Mouse (Mus musculus) yolk sac, embryonic 10.5 days (tissue): ENCODE measurements around the gene Kpnb1.
A peak's percentile ranks its signal among the peaks of the same experiment; 100 is the strongest.

Experiments used
- DNase-seq: peaks from one replicate; pipeline ENCODE4 v3.0.0-alpha.2; 2017; ENCODE audit warnings: low spot score

Gene Kpnb1

GRCm38 (mm10) chr11:97185704-97186614 is 1.7 kb downstream of the Kpnb1 start:
- DNase-seq, result no peak

DNA sequence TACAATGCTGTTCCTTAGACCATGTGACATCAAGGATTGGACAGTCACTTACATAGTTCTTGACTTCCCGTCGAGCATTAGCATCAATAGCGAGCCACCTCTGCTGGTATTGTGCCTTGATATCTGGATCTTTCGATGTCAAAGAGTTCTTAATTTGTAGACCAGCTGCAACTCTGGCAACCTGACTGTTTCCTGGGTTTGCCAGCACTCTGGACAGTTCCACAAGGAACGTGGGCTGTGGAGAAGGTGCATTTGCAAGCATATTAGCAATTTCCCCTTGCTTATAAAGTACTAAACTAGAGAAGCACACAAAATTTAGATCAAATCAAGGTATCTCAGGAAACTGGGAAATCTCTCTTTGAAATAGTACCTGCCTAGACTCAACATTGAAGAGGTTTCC is 2.8 kb downstream of the Kpnb1 start:
- DNase-seq, result no peak

GRCm38 (mm10) chr11:97182446-97182845 is 5.2 kb downstream of the Kpnb1 start:
- DNase-seq, result no peak

DNA sequence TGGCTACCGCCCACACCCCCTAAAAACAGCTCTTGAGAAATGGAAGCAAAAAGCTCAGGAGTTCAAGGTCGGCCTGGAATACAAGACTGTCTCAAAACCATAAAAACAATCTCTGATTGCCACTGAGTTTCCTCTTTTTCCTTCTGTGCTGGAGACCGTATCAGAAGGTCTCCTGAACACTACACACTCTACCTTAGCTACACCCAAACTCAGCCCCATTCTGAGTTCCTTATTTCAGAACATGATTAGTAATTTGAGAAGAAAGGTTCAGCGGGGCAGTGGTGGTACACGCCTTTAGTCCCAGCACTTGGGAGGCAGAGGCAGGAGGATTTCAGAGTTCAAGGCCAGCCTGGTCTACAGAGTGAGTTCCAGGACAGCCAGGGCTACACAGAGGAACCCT is 6.6 kb downstream of the Kpnb1 start:
- DNase-seq, result no peak

DNA sequence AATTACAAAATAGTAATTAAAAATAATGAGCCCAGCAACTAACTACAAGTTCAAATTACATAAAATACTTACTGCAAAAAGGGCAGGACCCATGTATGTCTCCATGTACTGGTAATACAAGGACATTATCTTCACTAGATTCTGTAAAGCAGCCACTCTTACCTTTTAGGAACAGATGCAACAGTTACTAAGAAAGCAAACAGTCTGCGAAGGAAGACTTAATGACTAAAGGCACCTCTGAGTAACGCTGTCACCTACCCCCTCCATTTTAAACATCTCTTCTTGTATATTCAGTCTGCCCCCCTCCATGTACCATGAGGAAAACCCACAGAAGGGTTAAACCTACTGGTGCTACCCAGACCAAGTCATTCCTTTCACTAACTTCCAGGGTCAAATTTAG is 9.5 kb downstream of the Kpnb1 start:
- DNase-seq, result no peak

DNA sequence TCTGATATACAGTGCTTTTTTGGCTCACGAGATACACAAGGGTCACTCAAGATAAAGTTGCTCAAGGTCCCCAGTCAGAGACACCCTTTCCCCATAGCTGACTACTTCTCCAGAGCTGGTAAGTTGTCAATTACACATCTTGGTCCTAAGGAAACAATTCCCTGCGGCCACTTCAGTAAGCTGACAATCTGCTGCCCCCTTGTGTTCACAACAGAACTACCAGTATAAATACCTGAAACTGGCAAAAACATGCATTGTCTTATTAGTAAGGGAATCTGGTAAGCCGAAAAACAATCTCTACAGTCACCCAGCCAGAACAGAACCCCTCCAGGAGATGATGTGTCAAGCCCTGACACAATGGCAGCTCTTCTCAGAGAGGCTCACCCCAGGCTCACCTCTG is 10.8 kb downstream of the Kpnb1 start:
- DNase-seq, result no peak

- DNase-seq, result no peak
Observed at GRCm38 (mm10) chr11:97175499-97175898, 12.2 kb downstream of the Kpnb1 start.

DNA sequence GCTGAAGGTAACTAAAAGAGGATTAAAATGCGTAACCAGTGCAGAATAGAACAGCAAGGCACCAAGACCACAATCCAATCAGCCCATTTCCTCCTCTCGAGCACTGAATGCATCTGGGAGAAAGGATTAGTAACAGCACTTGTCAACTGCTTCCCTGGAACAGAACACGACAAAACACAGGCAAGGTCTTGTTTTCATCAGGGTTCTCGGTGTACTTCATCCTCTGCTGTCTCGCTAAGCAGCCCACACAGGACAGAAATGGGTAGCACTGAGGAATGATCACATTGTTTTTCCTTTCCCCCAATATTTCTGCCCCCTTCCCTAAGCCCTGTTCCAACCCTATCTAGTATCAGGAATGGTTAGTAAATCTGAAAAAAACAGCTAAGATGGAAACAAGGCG is 27.3 kb downstream of the Kpnb1 start:
- DNase-seq, result no peak

DNA sequence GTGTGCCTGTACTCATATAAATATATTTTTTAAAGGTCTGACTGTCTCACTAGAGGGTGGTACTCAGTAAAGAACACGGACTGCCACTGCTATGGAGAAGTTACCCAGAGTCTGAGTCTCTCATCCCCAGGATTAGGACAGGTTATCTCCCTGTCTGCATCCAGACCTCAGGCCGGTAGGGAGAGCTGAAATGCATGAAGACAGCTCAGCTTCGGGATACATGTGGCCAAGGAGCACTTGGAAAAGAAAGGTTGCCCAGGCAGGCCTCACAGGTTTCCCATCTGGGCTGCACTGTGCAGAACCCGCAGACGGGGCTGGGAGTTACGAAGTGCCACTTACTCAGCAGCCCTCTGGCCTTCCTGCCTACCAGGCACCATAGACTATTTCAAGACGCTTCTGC is 30.7 kb downstream of the Kpnb1 start:
- DNase-seq, result no peak

DNA sequence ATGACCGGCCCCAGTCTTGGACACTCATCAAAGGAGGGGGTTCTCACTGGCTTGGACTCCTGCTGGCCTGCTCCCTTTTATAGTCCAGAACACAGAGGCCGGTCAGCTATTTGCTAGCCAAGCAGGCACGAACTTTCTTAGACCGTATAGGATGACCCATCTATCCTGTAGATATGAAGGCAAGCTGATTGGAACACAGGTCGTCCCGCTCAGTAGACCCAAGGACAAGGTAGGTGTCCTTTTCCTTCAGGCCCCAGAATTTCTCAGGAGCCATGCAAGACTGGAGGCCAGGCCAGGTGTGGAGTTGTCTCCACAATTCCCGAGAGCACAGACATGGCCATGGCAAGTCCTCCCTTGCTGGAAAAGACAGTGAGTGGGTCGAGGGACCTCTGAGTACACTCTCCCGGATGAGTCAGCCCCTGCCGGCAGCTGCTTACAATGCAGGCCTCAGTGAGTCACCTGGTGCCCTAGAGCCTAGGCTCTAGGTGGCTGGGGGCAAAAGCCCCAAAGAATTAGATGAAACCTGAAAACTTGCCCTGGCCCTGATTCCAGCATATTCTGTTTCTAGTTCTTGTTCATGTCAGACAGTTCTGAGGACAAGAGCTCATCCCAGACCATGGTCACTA is 34.9 kb downstream of the Kpnb1 start:
- DNase-seq, result no peak

GRCm38 (mm10) chr11:97152023-97152426 is 35.7 kb downstream of the Kpnb1 start:
- DNase-seq, result peak; percentile 44

DNA sequence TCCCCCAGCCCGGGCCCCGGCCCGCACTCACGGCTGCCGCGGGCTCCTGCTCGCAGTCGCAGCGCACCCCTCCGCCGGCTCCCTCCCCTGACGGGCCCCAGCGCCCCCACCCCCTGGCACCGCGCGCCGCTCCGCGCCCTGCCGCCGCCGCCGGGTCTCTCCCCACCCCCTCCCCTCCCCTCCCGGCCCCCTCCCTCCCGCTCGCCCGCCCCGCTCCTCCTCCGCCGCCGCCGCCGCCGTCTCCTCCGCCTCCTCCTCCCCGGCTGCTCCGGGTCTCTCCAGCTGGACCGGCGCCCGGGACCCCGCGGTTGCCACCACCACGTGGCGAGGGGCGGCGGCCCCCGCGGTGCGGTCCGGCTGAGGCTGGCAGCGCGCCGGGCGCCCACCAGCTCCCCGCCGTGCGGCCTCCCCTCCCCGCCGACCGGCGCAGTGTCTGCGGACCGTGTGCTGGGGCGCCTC is 36.3 kb downstream of the Kpnb1 start, which contains the start of gene Tbkbp1:
Gene Tbkbp1, minus strand, starts transcription at position 153 of the 459 bp plus-strand sequence.
- DNase-seq, result no peak

- peak; percentile 84 for DNase-seq
Observed at GRCm38 (mm10) chr11:97150411-97151330, 37.0 kb downstream of the Kpnb1 start.

DNA sequence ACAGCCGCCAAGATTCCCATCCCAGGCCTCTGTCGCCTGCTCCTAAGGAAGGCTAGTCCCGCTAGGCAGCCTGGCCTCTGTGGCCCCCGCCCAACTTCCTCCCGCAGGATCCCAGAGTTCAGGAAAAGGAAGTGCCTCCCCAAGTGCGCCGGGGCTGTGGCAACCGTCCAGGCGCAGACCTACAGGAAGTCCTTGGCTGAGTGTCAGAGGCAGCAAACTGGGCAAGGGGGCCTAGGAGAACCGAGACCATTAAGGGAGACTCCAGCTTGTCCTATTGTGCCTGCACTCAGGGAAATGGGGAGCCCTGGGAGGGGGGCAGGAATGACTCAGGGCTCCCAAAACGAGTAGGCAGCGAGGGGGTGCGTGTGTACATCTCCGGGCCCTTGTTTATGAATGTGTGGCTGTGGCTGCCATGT is 37.7 kb downstream of the Kpnb1 start:
- DNase-seq, result peak; percentile 57

DNA sequence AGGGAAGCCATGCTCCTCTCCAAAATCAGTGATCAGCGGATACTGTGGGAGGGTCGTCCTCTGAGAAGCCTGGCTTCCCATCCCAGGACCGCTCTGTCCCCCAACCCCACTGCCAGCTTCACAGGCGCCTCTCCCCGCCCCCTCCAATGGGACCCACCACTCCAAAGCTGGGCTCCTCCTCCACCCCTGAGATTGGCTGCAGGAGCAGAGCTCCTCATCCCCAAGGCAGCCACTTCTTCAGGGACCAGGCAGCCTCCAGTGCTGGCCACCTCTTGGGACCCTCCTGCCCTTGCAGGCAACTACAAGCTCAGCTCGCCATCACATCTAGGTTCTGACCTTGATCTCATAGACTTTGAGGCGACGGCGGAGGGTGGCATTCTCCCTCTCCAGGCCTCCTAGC is 38.7 kb downstream of the Kpnb1 start:
- no peak for DNase-seq

GRCm38 (mm10) chr11:97148591-97148990 is 39.1 kb downstream of the Kpnb1 start:
- DNase-seq, result no peak

DNA sequence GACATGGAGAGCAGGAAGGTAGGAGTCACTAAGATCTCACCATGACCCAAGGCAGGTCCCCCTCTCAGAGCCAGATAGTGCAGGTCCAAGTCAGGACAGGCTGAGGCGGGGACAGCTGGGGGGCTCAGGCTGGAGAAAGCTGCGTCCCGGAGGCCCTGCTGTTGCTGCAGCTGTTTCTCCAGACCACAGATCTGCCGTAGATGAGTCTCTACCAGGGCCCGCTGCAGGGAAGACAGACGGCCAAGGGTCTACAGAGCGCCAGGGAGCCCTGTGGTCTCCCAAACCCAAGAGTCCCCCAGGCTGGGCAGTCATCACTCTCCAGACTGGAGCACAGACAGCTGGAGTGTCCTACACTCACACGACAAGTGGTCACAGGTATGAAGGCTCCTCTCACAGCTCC is 40.3 kb downstream of the Kpnb1 start:
- DNase-seq, result no peak

DNA sequence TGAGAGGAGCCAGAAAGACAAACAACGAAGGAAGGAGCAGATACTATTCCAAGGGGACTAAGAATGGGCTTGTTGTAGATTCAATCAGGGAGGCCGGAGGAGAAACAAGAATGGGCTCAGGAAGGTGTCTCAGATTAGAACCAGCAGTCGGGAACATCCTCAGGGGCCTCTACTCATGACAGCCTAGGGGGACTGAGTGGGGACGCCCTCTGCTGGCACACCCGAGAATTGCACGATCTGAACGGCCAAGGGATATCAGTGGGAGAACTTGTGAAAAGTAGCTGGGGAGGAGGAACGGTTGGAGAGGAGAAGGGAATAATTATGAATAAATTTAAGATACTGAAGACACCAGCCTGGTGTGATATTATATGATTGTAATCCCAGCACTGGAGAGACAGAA is 41.0 kb downstream of the Kpnb1 start:
- DNase-seq, result peak; percentile 42

- no peak for DNase-seq
Observed at GRCm38 (mm10) chr11:97145951-97146350, 41.7 kb downstream of the Kpnb1 start.

- no peak for DNase-seq
Observed at GRCm38 (mm10) chr11:97145320-97145719, 42.4 kb downstream of the Kpnb1 start.

GRCm38 (mm10) chr11:97143196-97143900 is 44.3 kb downstream of the Kpnb1 start:
- DNase-seq, result no peak
